Mouse (Mus musculus): ENCODE data around the gene Gm21981. TPM values are rescaled to one million over a fixed set of nuclear protein-coding genes. Genes with fewer than 3 reads are reported as not detected.

The Gm21981 gene
- polyA plus RNA-seq, 1 experiment from 2014 or later, result 1.4 TPM

- Histone ChIP-seq H3K4me1 (replicated peaks; ENCODE audit: control insufficient read depth, insufficient read depth, low read length) (no peaks in the 10 kb centered on the region; the same call in 1 of the 2 replicates), H3K4me2 (replicated peaks; ENCODE audit: low read depth, low read length) (peak overlapping the region; percentile 76), H3K9ac (ENCODE audit: low read depth, low read length) (peak overlapping the region; percentile 77), H3K4me3 (ENCODE audit: low read depth, low read length) (peak overlapping the region; percentile 62), H3K27ac (ENCODE audit: low read depth, low read length) (peak overlapping the region; percentile 42), H3K27me3 (ENCODE audit: control insufficient read depth, insufficient read depth, low read length) (no peaks in the 10 kb centered on the region), H3K36me3 (ENCODE audit: control insufficient read depth, insufficient read depth, low read length) (no peaks in the 10 kb centered on the region), H3K9me3 (ENCODE audit: control insufficient read depth, low read length) (no peaks in the 10 kb centered on the region)
- ATAC-seq (ENCODE audit: low FRiP score) (peak; percentile 28; the same call in 1 of the 2 replicates), DNase-seq (ENCODE audit: low spot score) (no peak)
- WGBS, result under 1% methylated on average over 23 of the region's 23 CpGs
Measured at GRCm38 (mm10) chr17:47695337-47695710, 1.1 kb upstream of the Gm21981 start.

GRCm38 (mm10) chr17:47694503-47695336 is 465 bp upstream of the Gm21981 start, which contains the start of gene Prickle4:
Gene Prickle4 (minus strand): TSS chr17:47694736.
- Histone ChIP-seq H3K27me3 (ENCODE audit: control insufficient read depth, insufficient read depth, low read length) (no peaks in the 10 kb centered on the region), H3K9me3 (ENCODE audit: control insufficient read depth, low read length) (no peaks in the 10 kb centered on the region), H3K4me3 (ENCODE audit: low read depth, low read length) (peak within 1 kb of the TSS; percentile 62), H3K36me3 (ENCODE audit: control insufficient read depth, insufficient read depth, low read length) (no peaks in the 10 kb centered on the region), H3K27ac (ENCODE audit: low read depth, low read length) (peak within 1 kb of the TSS; percentile 42), H3K4me2 (replicated peaks; ENCODE audit: low read depth, low read length) (peak within 1 kb of the TSS; percentile 76), H3K9ac (ENCODE audit: low read depth, low read length) (peak within 1 kb of the TSS; percentile 77), H3K4me1 (replicated peaks; ENCODE audit: control insufficient read depth, insufficient read depth, low read length) (no peaks in the 10 kb centered on the region; the same call in 1 of the 2 replicates)
- DNase-seq (ENCODE audit: low spot score), result peak; percentile 98
- peak; percentile 96 for ATAC-seq (ENCODE audit: low FRiP score)
- under 1% methylated on average over 74 of the region's 82 CpGs for WGBS

GRCm38 (mm10) chr17:47693671-47694441 is 399 bp downstream of the Gm21981 start:
- no peak for ATAC-seq (ENCODE audit: low FRiP score)
- Histone ChIP-seq H3K27me3 (ENCODE audit: control insufficient read depth, insufficient read depth, low read length) (no peaks in the 10 kb centered on the region), H3K9ac (ENCODE audit: low read depth, low read length) (peak overlapping the region; percentile 77), H3K36me3 (ENCODE audit: control insufficient read depth, insufficient read depth, low read length) (no peaks in the 10 kb centered on the region), H3K9me3 (ENCODE audit: control insufficient read depth, low read length) (no peaks in the 10 kb centered on the region), H3K4me3 (ENCODE audit: low read depth, low read length) (peak overlapping the region; percentile 62), H3K4me1 (replicated peaks; ENCODE audit: control insufficient read depth, insufficient read depth, low read length) (peaks cover 3% of the 10 kb centered on the region), H3K4me2 (replicated peaks; ENCODE audit: low read depth, low read length) (peak overlapping the region; percentile 76), H3K27ac (ENCODE audit: low read depth, low read length) (peak overlapping the region; percentile 42; the same call in 1 of the 2 replicates)
- WGBS, result 38% methylated on average over 13 of the region's 13 CpGs
- no peak for DNase-seq (ENCODE audit: low spot score)

- no peaks in the 10 kb centered on the region for H3K9me3 ChIP-seq (ENCODE audit: control insufficient read depth, low read length)
- no peak overlapping the region for H3K27ac ChIP-seq (ENCODE audit: low read depth, low read length)
- H3K9ac ChIP-seq (ENCODE audit: low read depth, low read length), result no peak overlapping the region
- H3K4me2 ChIP-seq (replicated peaks; ENCODE audit: low read depth, low read length), result 0 out of 2 replicates have a peak overlapping the region, but pooled peaks have one; percentile 5
- 88% methylated on average over 3 of the region's 3 CpGs for WGBS
- no peak overlapping the region for H3K4me3 ChIP-seq (ENCODE audit: low read depth, low read length)
- no peak for ATAC-seq (ENCODE audit: low FRiP score)
- H3K27me3 ChIP-seq (ENCODE audit: control insufficient read depth, insufficient read depth, low read length), result no peaks in the 10 kb centered on the region
- no peak for DNase-seq (ENCODE audit: low spot score)
- H3K36me3 ChIP-seq (ENCODE audit: control insufficient read depth, insufficient read depth, low read length), result no peaks in the 10 kb centered on the region
- peaks cover 9% of the 10 kb centered on the region for H3K4me1 ChIP-seq (replicated peaks; ENCODE audit: control insufficient read depth, insufficient read depth, low read length)
Measured at GRCm38 (mm10) chr17:47691650-47692049, 2.6 kb downstream of the Gm21981 start.

- Histone ChIP-seq H3K4me1 (replicated peaks; ENCODE audit: control insufficient read depth, insufficient read depth, low read length) (peaks cover 9% of the 10 kb centered on the region), H3K36me3 (ENCODE audit: control insufficient read depth, insufficient read depth, low read length) (no peaks in the 10 kb centered on the region), H3K27me3 (ENCODE audit: control insufficient read depth, insufficient read depth, low read length) (no peaks in the 10 kb centered on the region), H3K4me3 (ENCODE audit: low read depth, low read length) (no peak overlapping the region), H3K4me2 (replicated peaks; ENCODE audit: low read depth, low read length) (no peak overlapping the region; the same call in 1 of the 2 replicates), H3K27ac (ENCODE audit: low read depth, low read length) (no peak overlapping the region), H3K9ac (ENCODE audit: low read depth, low read length) (no peak overlapping the region), H3K9me3 (ENCODE audit: control insufficient read depth, low read length) (no peaks in the 10 kb centered on the region)
- ATAC-seq (ENCODE audit: low FRiP score) (no peak), DNase-seq (ENCODE audit: low spot score) (no peak)
- WGBS, result 78% methylated on average over 7 of the region's 8 CpGs
Measured at GRCm38 (mm10) chr17:47689894-47690293, 4.4 kb downstream of the Gm21981 start.

- ATAC-seq (ENCODE audit: low FRiP score) (peak; percentile 66), DNase-seq (ENCODE audit: low spot score) (peak; percentile 78)
- H3K4me2 ChIP-seq (replicated peaks; ENCODE audit: low read depth, low read length), result peak within 1 kb of the TSS; percentile 93
- H3K9ac ChIP-seq (ENCODE audit: low read depth, low read length), result peak within 1 kb of the TSS; percentile 86
- no peaks in the 10 kb centered on the region for H3K27me3 ChIP-seq (ENCODE audit: control insufficient read depth, insufficient read depth, low read length)
- H3K36me3 ChIP-seq (ENCODE audit: control insufficient read depth, insufficient read depth, low read length), result 0 out of 2 replicates have a peak, but pooled peaks cover 3% of the 10 kb centered on the region
- 2% methylated on average over 56 of the region's 58 CpGs for WGBS
- peaks cover 9% of the 10 kb centered on the region for H3K4me1 ChIP-seq (replicated peaks; ENCODE audit: control insufficient read depth, insufficient read depth, low read length)
- H3K4me3 ChIP-seq (ENCODE audit: low read depth, low read length), result peak within 1 kb of the TSS; percentile 83
- peak within 1 kb of the TSS; percentile 81 for H3K27ac ChIP-seq (ENCODE audit: low read depth, low read length)
- H3K9me3 ChIP-seq (ENCODE audit: control insufficient read depth, low read length), result no peaks in the 10 kb centered on the region
Measured at GRCm38 (mm10) chr17:47688608-47689575, 5.4 kb downstream of the Gm21981 start, which contains the start of gene Frs3. Gene Frs3 (plus strand): TSS chr17:47689030.

GRCm38 (mm10) chr17:47688344-47688607 is 6.0 kb downstream of the Gm21981 start, which contains the start of gene Tomm6:
Gene Tomm6 (minus strand): TSS chr17:47688386.
- Histone ChIP-seq H3K4me2 (replicated peaks; ENCODE audit: low read depth, low read length) (peak within 1 kb of the TSS; percentile 93), H3K36me3 (ENCODE audit: control insufficient read depth, insufficient read depth, low read length) (0 out of 2 replicates have a peak, but pooled peaks cover 3% of the 10 kb centered on the region), H3K27me3 (ENCODE audit: control insufficient read depth, insufficient read depth, low read length) (no peaks in the 10 kb centered on the region), H3K9ac (ENCODE audit: low read depth, low read length) (peak within 1 kb of the TSS; percentile 86), H3K9me3 (ENCODE audit: control insufficient read depth, low read length) (no peaks in the 10 kb centered on the region), H3K4me1 (replicated peaks; ENCODE audit: control insufficient read depth, insufficient read depth, low read length) (peaks cover 9% of the 10 kb centered on the region), H3K4me3 (ENCODE audit: low read depth, low read length) (peak within 1 kb of the TSS; percentile 83), H3K27ac (ENCODE audit: low read depth, low read length) (peak within 1 kb of the TSS; percentile 81)
- WGBS, result 0% methylated on average over 9 of the region's 9 CpGs
- ATAC-seq (ENCODE audit: low FRiP score), result no peak
- no peak for DNase-seq (ENCODE audit: low spot score)

Measured in hindbrain, embryonic 11.5 days (tissue).